Mouse (Mus musculus): ENCODE results near the gene Nfatc2.

Gene Nfatc2

GRCm38 (mm10) chr2:168539026-168539425 lies 62.4 kb downstream of the Nfatc2 start:
- no peak for DNase-seq (ENCODE audit: low read depth in 1 of 2, low spot score in 2 of 2)

- no peak for DNase-seq (ENCODE audit: low read depth in 1 of 2, low spot score in 2 of 2)
Measured at GRCm38 (mm10) chr2:168532061-168532833, 69.2 kb downstream of the Nfatc2 start.

GRCm38 (mm10) chr2:168528551-168528950 lies 72.9 kb downstream of the Nfatc2 start:
- no peak for DNase-seq (ENCODE audit: low read depth in 1 of 2, low spot score in 2 of 2)

GRCm38 (mm10) chr2:168527430-168527792 lies 74.0 kb downstream of the Nfatc2 start:
- DNase-seq (ENCODE audit: low read depth in 1 of 2, low spot score in 2 of 2): no peak

- no peak for DNase-seq (ENCODE audit: low read depth in 1 of 2, low spot score in 2 of 2)
Measured at GRCm38 (mm10) chr2:168526547-168527429, 74.7 kb downstream of the Nfatc2 start.

GRCm38 (mm10) chr2:168525391-168526154 lies 75.9 kb downstream of the Nfatc2 start:
- DNase-seq (ENCODE audit: low read depth in 1 of 2, low spot score in 2 of 2): no peak

- DNase-seq (ENCODE audit: low read depth in 1 of 2, low spot score in 2 of 2): peak in 1 of 2 experiments; percentile 5
Measured at GRCm38 (mm10) chr2:168524905-168525381, 76.5 kb downstream of the Nfatc2 start.

GRCm38 (mm10) chr2:168522247-168522646 lies 79.2 kb downstream of the Nfatc2 start:
- no peak for DNase-seq (ENCODE audit: low read depth in 1 of 2, low spot score in 2 of 2)

GRCm38 (mm10) chr2:168520771-168521170 lies 80.7 kb downstream of the Nfatc2 start:
- DNase-seq (ENCODE audit: low read depth in 1 of 2, low spot score in 2 of 2): no peak

- DNase-seq (ENCODE audit: low read depth in 1 of 2, low spot score in 2 of 2): no peak
Measured at GRCm38 (mm10) chr2:168519589-168519988, 81.9 kb downstream of the Nfatc2 start.

- DNase-seq (ENCODE audit: low read depth in 1 of 2, low spot score in 2 of 2): no peak
Measured at GRCm38 (mm10) chr2:168518256-168518659, 83.2 kb downstream of the Nfatc2 start.

GRCm38 (mm10) chr2:168517774-168518173 lies 83.7 kb downstream of the Nfatc2 start:
- DNase-seq (ENCODE audit: low read depth in 1 of 2, low spot score in 2 of 2): no peak

GRCm38 (mm10) chr2:168516717-168517116 lies 84.7 kb downstream of the Nfatc2 start:
- DNase-seq (ENCODE audit: low read depth in 1 of 2, low spot score in 2 of 2): no peak

- DNase-seq (ENCODE audit: low read depth in 1 of 2, low spot score in 2 of 2): no peak
Measured at GRCm38 (mm10) chr2:168515466-168515865, 86.0 kb downstream of the Nfatc2 start.

- no peak for DNase-seq (ENCODE audit: low read depth in 1 of 2, low spot score in 2 of 2)
Measured at GRCm38 (mm10) chr2:168514131-168514530, 87.3 kb downstream of the Nfatc2 start.

GRCm38 (mm10) chr2:168511529-168511928 lies 89.9 kb downstream of the Nfatc2 start:
- DNase-seq (ENCODE audit: low read depth in 1 of 2, low spot score in 2 of 2): no peak

- DNase-seq (ENCODE audit: low read depth in 1 of 2, low spot score in 2 of 2): no peak
Measured at GRCm38 (mm10) chr2:168508469-168509198, 92.8 kb downstream of the Nfatc2 start.

GRCm38 (mm10) chr2:168504431-168505182 lies 96.8 kb downstream of the Nfatc2 start:
- DNase-seq (ENCODE audit: low read depth in 1 of 2, low spot score in 2 of 2): no peak

- no peak for DNase-seq (ENCODE audit: low read depth in 1 of 2, low spot score in 2 of 2)
Measured at GRCm38 (mm10) chr2:168503735-168504134, 97.7 kb downstream of the Nfatc2 start.

- DNase-seq (ENCODE audit: low read depth in 1 of 2, low spot score in 2 of 2): no peak
Measured at GRCm38 (mm10) chr2:168500750-168501149, 100.7 kb downstream of the Nfatc2 start.

Data from monocyte, adult 2 months (primary cell).